Mouse (Mus musculus) T-helper 17 cell (primary cell): ENCODE measurements around the gene 4930550L24Rik.

Experiments used
- in situ Hi-C, 2 experiments: fragments of 300-600 bp; cut with MboI, MseI; formaldehyde crosslinking; loops; 1 replicate in 1 of 2; 2 replicates in 1 of 2; pipeline ENCODE4 v1.15.1; 2025; ENCODE audit warnings: high pct_unique_total_duplicates in 2 of 2

Gene 4930550L24Rik

DNA sequence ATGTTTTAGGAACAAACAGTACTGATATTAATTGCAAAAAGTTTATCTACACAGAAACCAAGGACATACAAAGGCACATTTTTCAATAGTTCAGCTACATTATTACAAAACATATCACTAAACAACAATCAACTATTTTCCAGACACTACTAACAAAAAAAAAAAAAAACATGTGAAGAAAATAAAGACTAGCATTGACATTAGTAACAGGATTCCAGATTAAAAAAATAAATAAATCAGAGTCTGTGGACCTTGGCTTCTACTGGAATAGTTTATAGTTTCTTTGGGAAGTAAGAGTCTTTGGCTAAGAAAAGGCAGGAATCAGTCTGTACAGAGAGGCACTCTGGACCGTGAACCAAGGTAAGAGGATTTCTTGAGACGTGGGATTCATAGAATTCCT lies at the start of gene 4930550L24Rik:
Gene 4930550L24Rik, plus strand, starts transcription at position 301 of the 400 bp plus-strand sequence.
- in situ Hi-C loops: no loop called here

DNA sequence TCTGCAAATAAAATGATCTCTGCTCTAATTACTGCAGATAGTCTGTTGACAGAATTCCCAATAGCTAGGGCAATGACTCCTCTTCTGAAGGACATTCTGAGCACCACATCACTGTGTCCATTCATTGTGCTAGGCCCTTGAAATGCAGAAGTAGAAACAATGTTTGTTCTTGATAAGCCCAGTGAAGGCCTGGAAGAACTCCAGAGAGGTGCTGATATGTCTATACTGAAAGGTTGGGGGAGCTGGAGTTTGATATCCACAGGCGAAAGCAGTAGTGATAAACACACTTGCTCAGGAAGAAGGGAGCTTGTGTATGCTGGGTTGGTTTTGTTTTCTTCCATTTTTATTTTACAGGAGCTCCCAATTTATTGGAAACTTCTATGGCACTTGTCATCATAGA lies 8.4 kb upstream of the 4930550L24Rik start:
- in situ Hi-C loops: no loop called here

DNA sequence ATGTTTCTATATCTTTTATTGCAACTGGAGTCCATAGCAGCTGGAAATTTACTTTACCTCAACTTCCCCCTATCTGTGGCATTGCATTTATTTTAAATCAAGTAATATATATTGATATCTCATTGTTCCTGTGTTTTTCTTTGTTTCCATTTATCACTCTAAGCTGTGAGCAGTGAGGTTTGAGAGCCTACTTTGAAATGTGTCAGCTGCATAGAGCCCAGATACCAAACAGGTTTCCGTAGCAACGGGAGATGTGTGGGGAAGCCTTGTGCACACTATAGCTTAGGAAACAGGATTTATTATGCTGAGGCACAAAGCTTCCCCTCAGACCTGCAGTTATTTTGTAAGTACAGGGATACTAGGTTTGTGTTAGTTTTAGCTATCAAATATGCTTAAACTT lies 58.8 kb downstream of the 4930550L24Rik start:
- in situ Hi-C loops: no loop called here
